Mouse (Mus musculus): ENCODE results near the gene Rplp1. TPM values are rescaled to one million over a fixed set of nuclear protein-coding genes. Genes with fewer than 3 reads are reported as not detected.

Gene Rplp1
- total RNA-seq (2021): 1,000 to 10,000 TPM; 1,165 to 1,257 TPM
- long read RNA-seq, experiment 1, transcript Rplp1-201 (3 exons, 499 nt): major isoform, 638 of 688 reads
- long read RNA-seq, experiment 1, partial matches to known transcripts: 48 of 688 reads
- long read RNA-seq, experiment 1, other reads (novel, unspliced or antisense): 2 of 688 reads
- long read RNA-seq, experiment 2, transcript Rplp1-201 (3 exons, 499 nt): major isoform, 423 of 450 reads
- long read RNA-seq, experiment 2, partial matches to known transcripts: 26 of 450 reads
- long read RNA-seq, experiment 2, other reads (novel, unspliced or antisense): 1 of 450 reads

GRCm38 (mm10) chr9:61914203-61914916, at the start of gene Rplp1:
TSS of gene Rplp1 (minus strand) at chr9:61914542.
- peak; percentile 95 for DNase-seq

DNA sequence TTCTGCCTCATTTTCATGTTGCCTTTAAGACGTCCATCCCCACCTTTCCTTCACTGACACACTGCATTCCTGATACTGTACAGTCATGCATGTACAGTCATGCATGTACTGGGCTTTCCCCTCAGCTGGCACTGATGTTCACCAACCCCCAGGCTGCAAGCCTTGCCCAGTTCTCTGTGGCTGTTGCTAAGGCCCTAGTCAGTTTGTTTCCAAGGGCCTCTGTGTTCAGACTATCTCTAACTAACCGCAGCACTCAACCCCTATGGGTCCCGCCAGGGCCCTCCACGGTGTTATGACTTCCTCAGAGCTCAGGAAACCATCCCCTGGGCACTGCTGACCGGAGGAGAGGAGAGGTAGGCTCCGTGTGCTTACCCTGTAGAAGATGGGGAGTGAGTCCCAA, 49.0 kb upstream of the Rplp1 start:
- DNase-seq: no peak

- no peak for DNase-seq
Measured at GRCm38 (mm10) chr9:61961181-61961580, 46.8 kb upstream of the Rplp1 start.

GRCm38 (mm10) chr9:61960753-61961152, 46.4 kb upstream of the Rplp1 start:
- no peak for DNase-seq

- no peak for DNase-seq
Measured at GRCm38 (mm10) chr9:61959921-61960569, 45.7 kb upstream of the Rplp1 start.

DNA sequence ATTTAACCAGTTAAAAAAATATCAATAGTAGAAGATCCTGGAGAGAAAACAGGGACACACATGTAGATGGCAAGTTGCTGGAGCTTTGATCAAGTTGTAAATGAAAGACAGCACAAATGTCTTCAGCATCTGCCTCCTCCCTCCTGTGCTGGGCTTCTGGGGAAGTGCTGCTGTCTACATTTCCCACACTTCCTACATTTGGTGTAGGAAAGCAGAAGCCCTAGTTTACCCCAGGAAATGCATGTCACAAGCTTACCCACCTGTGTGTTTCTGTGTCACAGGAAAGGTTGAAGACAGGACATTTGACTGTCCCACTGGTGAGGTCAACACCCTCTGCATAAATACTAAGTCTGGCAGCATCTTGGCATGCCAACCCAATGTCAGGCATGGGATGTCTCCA, 40.4 kb upstream of the Rplp1 start:
- DNase-seq: no peak

- no peak for DNase-seq
Measured at GRCm38 (mm10) chr9:61952241-61952640, 37.9 kb upstream of the Rplp1 start.

DNA sequence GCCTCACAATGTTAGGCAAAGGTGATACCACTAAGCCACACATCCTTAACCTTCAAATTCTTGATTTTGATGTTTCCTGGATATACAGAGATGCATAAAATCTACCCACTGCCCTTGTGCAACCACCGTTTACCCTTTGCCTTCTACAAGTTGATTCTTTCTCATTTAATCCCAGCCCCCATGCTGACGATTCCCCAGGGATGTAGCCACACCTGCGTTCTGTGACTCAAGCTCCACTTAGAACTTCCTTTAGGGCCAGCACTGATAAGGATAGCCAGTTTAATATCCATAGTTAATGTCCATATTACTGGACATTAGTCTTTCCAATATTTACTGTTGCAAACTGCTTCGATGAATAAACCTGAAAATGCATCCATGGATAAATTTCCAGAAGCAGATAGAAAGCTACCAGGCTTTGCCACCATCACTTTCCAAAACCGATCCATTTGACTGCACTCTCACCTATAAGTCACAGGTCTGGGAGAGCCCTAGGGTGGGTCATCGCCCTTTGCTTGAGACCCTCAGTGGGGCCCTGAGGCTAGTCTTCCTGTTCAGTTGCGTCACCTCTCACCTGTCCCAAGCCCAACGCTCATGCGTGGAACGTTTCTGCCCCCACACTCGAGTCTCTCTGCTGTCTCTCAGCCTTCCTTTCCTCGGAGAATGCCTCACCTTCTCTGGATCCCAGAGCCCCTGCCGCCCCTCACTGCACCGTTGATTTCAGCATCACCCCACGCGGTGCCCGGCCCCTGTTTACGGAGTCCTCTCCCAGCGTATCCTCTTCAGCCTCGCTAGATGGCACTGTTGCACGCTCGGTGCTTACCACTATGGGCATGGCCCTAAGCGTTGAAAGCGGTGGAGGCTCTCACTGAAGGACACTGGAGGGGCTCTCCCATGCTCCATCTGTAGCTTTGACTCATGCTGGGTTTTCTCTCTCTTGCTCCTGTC, 33.3 kb upstream of the Rplp1 start:
- DNase-seq: peak; percentile 50

DNA sequence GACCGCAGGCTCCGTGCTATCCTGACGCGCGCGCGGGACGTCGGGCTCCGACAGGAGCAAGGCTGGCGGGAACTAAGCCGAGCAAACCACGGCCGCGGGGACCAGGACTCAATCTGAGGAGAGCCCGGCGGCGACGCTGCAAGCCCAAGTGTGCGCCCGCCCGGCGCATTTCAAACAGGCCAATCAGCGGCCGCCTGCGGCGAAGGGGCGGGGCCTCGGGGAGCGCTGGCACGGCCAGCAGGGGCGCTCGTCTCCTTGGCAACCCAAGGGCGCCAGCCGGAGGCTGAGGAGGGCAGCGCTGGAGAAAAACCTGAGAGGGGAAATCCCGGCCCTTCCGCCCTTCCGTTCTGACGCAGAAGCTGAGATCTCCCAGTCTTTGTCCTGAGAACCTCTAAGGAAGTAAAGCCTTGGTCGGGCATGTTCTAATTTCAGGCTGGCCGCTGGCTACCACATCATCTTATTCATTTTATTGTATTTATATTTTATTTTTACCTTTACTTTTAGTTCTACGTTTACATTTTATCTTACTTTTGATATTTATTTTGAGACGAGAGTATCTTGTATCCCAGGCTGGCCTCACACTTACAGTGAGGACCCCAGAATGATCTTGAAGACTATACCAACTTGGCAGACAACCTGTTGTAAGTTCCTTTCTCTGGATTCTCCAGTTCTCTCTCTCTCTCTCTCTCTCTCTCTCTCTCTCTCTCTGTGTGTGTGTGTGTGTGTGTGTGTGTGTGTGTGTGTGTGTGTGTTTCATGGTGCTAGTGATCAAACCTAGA, 32.5 kb upstream of the Rplp1 start, which contains the start of gene Kif23:
TSS of gene Kif23 (minus strand) at position 152 of the 779 bp plus-strand sequence.
- peak; percentile 95 for DNase-seq

DNA sequence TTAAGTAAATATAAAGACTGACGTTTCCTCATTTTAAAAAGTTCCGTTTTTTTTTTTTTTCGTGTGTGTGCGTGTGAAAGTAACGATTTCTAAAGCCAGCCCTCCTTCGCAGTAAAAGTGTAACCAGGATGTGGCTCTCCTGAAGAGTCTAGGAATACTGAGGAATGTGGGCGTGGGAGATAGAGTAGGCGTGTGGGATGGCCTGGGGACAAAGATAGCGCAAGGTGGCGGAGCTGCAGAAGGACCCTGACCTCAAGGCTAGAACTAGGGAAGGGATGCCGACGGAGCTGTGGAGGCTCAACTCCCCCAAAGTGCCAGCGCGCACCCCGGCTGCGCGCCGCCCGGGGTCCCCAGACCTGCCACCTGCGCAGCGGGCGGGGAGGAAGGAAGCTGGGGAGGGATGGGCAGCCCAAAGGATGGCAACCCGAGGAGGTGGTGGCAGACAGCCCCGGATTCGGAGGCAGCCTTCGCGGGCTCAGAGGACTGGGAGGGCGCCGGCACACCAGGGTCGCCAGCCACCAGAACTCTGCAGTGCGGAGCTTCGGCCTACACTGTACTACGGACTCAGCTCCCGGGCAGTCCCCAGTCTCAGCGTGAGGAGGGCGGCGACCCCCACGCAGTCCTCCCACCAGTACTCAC, 31.8 kb upstream of the Rplp1 start:
- DNase-seq: no peak

GRCm38 (mm10) chr9:61941054-61941453, 26.7 kb upstream of the Rplp1 start:
- DNase-seq: no peak

DNA sequence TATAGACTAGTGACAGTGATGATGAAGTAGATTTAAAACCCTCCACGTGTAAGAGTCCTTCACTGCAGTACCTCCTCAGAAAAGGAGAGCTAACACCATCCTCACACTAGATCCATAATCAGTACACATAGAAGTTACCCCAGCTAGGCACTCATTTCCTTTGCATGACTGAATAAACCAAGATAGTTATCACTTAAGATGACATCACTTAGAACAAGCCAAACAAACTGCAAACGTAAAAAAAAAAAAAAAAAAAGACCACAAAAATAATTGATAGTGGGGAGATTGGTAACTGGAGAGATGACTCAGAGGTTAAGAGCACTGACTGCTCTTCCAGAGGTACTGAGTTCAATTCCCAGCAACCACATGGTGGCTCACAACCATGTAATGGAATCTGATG, 19.0 kb upstream of the Rplp1 start:
- no peak for DNase-seq

GRCm38 (mm10) chr9:61932009-61932408, 17.7 kb upstream of the Rplp1 start:
- no peak for DNase-seq

GRCm38 (mm10) chr9:61925086-61925660, 10.8 kb upstream of the Rplp1 start:
- no peak for DNase-seq

- no peak for DNase-seq
Measured at GRCm38 (mm10) chr9:61920331-61920730, 6.0 kb upstream of the Rplp1 start.

- no peak for DNase-seq
Measured at GRCm38 (mm10) chr9:61919464-61919863, 5.1 kb upstream of the Rplp1 start.

DNA sequence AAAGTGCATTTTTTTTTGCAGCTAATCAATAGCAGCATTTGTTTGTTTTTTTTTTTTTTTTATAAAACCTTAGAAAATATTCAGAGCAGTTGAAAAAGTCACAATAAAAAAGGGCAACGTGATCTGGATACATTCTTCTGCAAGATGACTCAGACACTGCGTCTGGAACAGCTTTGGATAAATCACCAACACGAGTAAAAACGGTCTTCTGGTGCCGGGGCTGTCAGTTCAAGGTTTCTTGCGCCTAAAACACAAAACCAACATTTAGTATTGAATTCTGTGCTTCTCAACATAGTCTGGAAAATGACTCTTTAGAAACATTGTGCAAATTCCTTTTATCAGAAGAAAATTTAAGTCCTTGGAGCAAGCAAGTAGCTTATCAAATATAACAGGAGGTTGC, 3.1 kb upstream of the Rplp1 start:
- DNase-seq: no peak

DNA sequence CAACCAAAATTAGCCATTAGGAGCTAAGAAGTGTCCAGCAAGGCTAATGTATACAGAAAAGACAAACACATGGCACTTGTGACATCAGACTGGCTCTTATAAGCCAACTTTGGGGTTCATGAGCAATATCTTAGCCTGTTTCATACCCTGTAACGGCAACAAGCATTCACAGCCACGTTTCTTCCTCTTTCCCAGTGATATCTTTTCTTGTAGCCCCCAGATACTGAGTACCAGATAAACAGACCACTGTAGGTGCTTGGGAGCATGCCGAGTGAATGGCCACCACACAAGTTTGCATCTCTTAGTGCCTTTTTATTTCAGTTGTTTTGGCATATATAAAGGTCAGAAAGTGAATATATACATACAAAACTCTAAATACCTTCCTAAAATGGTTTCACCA, 2.6 kb upstream of the Rplp1 start:
- no peak for DNase-seq

DNA sequence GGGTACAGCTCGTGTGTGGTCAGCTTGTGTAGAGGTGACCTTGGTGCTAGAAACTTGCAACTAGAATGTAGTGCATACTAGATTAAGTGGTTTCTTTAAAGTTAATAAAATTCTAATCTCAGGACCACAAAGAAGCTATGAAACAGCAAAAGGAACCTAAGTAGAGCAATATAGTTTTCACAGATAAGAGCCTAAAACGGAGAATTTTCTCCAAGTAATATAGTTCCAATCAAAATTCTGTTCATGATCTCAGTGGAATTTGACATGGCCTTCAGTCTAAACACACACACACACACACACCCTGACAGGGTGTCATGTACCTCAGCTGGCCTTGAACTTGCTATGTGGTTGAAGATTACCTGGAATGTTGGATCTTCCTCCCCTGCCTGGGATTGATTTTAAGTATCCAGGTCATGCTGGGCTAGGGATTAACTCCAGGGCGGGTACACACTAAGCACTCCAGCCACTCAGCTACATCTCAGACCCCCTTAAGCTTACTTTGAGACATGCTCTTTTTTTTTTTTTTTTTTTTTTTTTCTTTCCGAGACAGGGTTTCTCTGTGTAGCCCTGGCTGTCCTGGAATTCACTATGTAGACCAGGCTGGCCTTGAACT, 1.2 kb upstream of the Rplp1 start:
- DNase-seq: no peak

- no peak for DNase-seq
Measured at GRCm38 (mm10) chr9:61914917-61915300, 567 bp upstream of the Rplp1 start.

Measured in gastrocnemius, postnatal 25 days (tissue).